Mouse (Mus musculus) lung, adult 10 weeks (tissue): ENCODE results near the gene Homer3. TPM values are rescaled to one million over a fixed set of nuclear protein-coding genes. Genes with fewer than 3 reads are reported as not detected.

Source experiments
- polyA plus RNA-seq: library from polyadenylated mRNA; stranded (reverse); fragments of 350-450 nt; fragmentation: Illumina TruSeq; extraction: RNeasy Lipid Tissue Mini Kit (QIAGEN cat#74804); gene quantifications from one replicate; pipeline ENCODE4 v1.2.3, GENCODE M21; 2014; ENCODE audit warnings: low read depth, low replicate concordance; ENCODE audit not compliant: insufficient read depth

The Homer3 gene
- 25.3 TPM for polyA plus RNA-seq

DNA sequence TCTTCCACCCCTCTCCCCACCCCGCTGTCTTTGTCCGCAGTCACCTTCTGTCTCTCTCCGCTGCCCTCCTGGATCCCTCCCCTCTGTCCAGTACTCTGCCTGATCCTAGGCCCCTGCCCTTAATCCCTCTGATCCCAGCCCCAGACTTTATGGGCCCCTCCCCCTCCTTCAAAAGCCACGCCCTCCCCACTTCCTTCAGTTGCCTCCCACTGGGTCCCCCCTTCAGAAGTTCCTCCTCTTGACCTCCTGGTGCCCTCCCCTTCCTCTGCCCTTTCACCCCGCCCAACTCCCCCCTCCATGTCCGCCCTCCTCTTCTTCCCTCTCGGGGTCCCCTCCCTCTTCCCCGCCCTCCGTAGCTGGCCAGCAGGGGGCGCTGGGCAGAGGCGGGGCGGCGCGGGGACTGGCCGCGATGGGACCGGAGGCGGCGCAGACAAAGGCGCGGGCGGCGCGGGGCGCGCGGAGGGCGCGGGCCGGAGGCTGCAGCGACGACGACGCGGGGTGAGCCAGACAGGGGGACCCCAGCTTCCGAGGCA lies at the start of gene Homer3:
TSS of gene Homer3 (plus strand) at position 225 of the 533 bp plus-strand sequence.

DNA sequence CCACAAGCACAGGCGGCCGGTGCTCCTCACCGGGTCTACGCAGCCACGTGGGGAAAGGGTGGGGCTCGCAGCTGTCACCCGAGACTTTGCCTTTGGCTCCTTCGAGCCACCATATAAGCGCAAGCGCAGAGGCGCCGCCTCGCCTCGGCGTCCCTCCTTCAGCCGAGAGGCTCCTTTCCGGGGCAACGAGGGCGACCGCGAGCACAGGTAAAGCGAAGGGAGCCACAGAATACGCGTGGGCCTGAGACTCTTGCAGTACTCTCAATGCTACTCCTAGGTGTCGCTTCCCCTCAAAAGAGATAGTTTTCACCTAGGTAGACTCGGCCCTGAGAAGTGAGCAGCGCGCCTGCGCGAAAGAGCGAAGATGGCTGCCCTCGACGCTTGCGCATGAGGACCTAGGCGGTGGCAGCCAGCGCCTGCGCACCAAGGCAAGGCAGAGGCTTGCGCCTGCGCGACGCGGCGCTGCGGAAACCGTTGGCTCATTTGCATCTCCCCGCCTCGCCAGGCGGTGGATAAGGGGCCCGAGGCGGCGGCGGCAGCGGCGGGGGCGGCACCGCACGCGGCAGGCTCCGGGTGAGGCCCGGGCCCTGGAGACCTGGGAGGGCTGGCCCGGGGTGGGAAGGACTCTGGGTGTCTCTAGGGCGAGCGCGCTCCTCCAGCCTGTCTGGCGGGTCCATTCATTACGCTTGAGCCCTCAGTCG lies 48.4 kb upstream of the Homer3 start, which contains the start of the genes Sugp2 and Armc6:
TSS of gene Sugp2 (plus strand) at position 147 of the 701 bp plus-strand sequence.
TSS of gene Armc6 (minus strand) at position 387 of the 701 bp plus-strand sequence.

DNA sequence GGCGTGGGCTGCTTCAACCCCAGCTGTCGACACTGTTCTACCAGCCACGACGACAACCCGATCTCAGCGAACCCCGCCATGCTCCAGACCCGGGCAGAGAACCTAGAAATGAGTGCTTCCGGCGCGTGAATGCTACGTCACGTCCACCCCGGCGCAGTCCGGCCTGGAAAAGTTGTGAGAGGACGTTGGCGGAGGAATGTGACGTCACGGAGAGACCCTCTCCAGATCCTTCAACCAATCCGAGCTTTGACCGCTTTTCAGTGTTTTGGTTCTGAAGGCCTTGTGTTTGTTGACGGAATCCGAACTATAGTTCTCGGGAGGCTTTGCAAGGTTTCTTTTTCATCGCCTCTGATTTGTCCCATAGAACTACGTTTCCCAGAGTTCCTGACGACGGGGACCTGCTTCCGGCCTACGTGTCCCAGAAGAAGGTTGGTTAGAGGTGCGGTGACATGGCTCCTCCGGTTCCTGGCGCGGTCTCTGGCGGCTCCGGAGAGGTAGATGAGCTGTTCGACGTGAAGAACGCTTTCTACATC lies 19.8 kb downstream of the Homer3 start, which contains the start of the genes Ddx49 and Cope:
TSS of gene Ddx49 (minus strand) at position 132 of the 533 bp plus-strand sequence.
TSS of gene Cope (plus strand) at position 161 of the 533 bp plus-strand sequence.

DNA sequence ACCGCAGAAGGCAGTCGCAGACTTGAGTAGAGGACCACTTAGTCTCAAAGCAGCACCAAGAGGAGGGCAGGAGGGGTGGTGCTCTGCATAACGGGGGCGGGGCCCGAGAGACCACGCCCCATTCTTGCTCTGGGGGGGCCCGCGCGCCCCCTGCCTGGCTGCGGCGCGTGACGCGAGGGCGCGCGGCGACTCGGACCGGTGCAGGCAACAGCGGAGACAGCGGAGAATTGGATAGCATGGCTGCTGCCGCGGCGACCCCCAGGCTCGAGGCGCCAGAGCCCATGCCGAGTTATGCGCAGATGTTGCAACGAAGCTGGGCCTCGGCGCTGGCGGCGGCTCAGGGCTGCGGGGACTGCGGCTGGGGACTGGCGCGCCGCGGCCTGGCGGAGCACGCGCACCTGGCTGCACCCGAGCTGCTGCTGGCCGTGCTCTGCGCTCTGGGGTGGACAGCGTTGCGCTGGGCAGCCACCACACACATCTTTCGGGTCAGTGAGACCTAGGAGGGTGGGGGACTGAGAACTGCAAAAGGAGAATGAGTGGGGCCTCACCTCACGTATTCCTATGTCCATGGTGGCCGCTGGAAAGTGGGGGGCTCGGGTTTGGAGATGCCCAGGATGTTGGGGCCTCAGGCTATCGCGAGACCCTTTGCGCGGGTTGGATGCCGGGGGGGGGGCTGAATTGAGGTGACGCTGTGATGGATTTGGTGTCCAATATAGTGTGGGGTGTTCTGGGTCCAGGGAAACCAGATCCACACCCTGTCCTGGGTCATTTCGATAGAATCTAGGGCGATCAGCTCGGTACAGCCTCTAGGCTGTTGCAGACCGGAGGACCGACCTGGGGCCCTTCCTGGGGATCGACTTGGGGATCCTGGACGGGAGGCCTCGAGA lies 33.2 kb downstream of the Homer3 start, which contains the start of gene Cers1:
TSS of gene Cers1 (plus strand) at position 152 of the 887 bp plus-strand sequence.

DNA sequence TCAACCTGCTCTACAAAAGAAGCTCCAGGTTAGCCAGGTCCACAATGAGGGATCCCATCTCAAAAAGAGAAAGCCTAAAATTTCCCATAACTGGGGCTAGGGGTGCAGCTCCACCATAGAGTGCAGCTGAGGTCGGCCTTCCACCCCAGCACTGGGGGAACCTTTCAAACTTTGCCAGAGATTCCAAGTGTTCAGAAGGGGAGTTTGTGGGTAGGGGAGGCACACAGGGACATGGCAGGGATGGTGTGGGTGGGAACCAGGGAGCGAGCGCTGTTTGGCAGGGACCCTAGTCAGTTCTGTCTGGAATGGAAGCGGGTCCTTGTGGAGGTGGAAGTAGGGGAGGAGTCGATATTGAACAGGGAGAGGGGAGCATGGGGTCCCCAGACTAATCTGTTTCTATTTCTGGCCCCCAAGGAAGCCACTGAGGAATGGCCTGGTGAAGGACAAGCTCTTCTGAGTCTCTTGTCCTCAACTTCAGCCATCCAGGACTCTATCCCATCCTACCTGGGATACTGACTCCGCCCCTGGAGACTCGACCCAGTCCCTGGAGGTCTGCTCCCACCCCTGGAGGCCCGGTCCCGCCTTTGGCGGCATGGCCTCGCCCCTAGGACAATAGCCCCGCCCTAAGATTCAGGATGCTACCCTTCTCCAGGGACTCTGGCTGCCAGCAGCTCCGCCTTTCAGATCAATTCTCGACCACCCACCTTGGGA lies 46.7 kb downstream of the Homer3 start, which contains the start of gene Gdf1:
TSS of gene Gdf1 (plus strand) at position 694 of the 711 bp plus-strand sequence.

Other genes with a start within 250 kb of the Homer3 start
- 17.0 TPM for gene Mau2, start 240.1 kb upstream of the Homer3 start, polyA plus RNA-seq
- 13.9 TPM for gene Sugp1, start 240.0 kb upstream of the Homer3 start, polyA plus RNA-seq
- 1.8 TPM for gene Tm6sf2, start 209.9 kb upstream of the Homer3 start, polyA plus RNA-seq
- not detected for gene Hapln4, start 199.4 kb upstream of the Homer3 start, polyA plus RNA-seq
- gene Ncan, start 162.0 kb upstream of the Homer3 start, polyA plus RNA-seq = not detected
- gene Nr2c2ap, start 151.5 kb upstream of the Homer3 start, polyA plus RNA-seq = 20.7 TPM
- 15.4 TPM for gene Rfxank, start 143.7 kb upstream of the Homer3 start, polyA plus RNA-seq
- 30.0 TPM for gene Borcs8, start 143.3 kb upstream of the Homer3 start, polyA plus RNA-seq
- 0.18 TPM for gene Mef2b, start 143.1 kb upstream of the Homer3 start, polyA plus RNA-seq
- gene Tmem161a, start 110.5 kb upstream of the Homer3 start, polyA plus RNA-seq = 27.7 TPM
- 5.3 TPM for gene Slc25a42, start 70.5 kb upstream of the Homer3 start, polyA plus RNA-seq
- 14.4 TPM for gene Sugp2, start 48.6 kb upstream of the Homer3 start, polyA plus RNA-seq
- 8.7 TPM for gene Armc6, start 48.4 kb upstream of the Homer3 start, polyA plus RNA-seq
- 24.8 TPM for gene Ddx49, start 19.7 kb downstream of the Homer3 start, polyA plus RNA-seq
- 129 TPM for gene Cope, start 19.7 kb downstream of the Homer3 start, polyA plus RNA-seq
- gene Cers1, start 32.9 kb downstream of the Homer3 start, polyA plus RNA-seq = 0.44 TPM
- gene Gdf1, start 47.0 kb downstream of the Homer3 start, polyA plus RNA-seq = 0.28 TPM
- 14.7 TPM for gene Upf1, start 70.5 kb downstream of the Homer3 start, polyA plus RNA-seq
- gene Comp, start 90.7 kb downstream of the Homer3 start, polyA plus RNA-seq = 0.21 TPM
- gene Crtc1, start 156.8 kb downstream of the Homer3 start, polyA plus RNA-seq = 3.0 TPM
- gene Klhl26, start 194.1 kb downstream of the Homer3 start, polyA plus RNA-seq = 10.1 TPM
- 7.8 TPM for gene Tmem59l, start 204.5 kb downstream of the Homer3 start, polyA plus RNA-seq
- 13.8 TPM for gene Crlf1, start 210.3 kb downstream of the Homer3 start, polyA plus RNA-seq
- gene Rex1bd, start 223.9 kb downstream of the Homer3 start, polyA plus RNA-seq = 98.1 TPM
- gene Uba52, start 228.0 kb downstream of the Homer3 start, polyA plus RNA-seq = 1,654 TPM
- gene Fkbp8, start 244.9 kb downstream of the Homer3 start, polyA plus RNA-seq = 190 TPM
- gene Kxd1, start 245.1 kb downstream of the Homer3 start, polyA plus RNA-seq = 48.0 TPM